Mouse (Mus musculus) activated CD4-positive, CD25-positive, alpha-beta regulatory T cell, adult 9 weeks (primary cell): ENCODE results near the gene Dntt. TPM values are rescaled to one million over a fixed set of nuclear protein-coding genes. Genes with fewer than 3 reads are reported as not detected.

Experiments
- polyA plus RNA-seq: library from polyadenylated mRNA; unstranded; fragments of 100-300 nt; shearing (Covaris generic); gene quantifications from one replicate; pipeline ENCODE4 v1.2.1, GENCODE M21; 2017

The Dntt gene
- 0.90 TPM for polyA plus RNA-seq

DNA sequence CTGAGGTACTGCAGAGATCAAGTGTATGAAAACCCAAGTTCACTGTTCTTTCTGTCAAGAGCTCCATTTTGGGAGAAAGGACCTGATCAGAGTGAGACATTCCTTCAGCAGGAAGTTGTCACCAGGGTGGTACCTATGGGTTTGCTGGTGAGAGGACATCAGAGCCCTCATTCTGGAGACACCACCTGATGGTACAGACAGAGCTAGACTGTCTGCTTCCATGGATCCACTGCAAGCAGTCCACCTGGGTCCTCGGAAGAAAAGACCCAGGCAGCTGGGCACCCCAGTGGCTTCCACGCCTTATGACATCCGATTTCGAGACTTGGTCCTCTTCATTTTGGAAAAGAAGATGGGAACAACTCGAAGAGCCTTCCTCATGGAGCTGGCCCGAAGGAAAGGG is at the start of gene Dntt:
Gene Dntt, plus strand, starts transcription at position 57 of the 400 bp plus-strand sequence.

DNA sequence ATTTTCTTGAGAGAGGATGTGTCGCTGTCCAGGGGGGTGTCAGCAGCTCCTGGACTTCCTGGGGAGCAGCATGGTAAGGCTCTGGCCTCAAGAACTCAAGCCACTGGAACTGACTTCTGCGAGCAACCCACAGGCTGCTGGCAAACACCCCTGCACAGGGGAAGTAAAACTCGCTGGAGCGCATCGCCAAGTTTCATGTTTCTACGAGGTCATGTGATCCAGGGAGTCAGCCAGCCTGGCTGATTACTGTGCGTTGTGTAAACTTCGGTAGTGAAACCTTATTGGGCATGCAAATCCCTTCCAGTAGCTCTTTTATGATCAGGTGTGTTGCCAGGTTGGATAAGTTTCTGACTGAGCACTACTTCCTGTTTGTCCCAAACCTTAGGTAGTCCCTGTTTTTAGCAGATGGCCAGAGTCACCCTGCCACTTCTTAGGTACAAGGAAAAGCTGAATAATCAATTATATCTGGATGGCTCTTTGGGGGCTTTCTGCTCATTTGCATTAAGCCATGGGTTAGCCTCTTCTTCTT is 35.0 kb upstream of the Dntt start, which contains the start of gene Blnk:
Gene Blnk, minus strand, starts transcription at position 479 of the 529 bp plus-strand sequence.

DNA sequence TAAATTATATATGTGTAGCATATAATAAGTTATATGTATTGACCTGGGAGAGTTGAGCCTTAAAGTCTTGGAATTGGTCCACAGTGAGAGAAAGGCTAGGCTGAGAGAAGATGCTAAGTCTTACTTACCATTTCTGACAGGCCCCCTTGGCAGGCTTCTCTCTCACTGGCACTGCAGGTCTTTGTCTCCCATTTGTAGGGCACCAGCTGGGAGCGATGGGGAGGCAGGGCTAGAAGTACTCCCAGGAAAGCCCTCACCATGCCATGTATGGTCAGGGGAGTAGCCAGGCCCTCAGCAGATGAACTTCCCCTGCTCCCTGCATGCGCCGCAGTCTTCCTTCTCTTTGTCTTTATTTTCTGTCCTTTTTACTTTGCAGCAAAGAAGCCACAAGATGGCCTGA is 47.8 kb downstream of the Dntt start, which contains the start of gene Opalin:
Gene Opalin, minus strand, starts transcription at position 208 of the 400 bp plus-strand sequence.

Other genes starting within 250 kb of the Dntt start
- 1.8 TPM for gene Ccnj, start 198.0 kb upstream of the Dntt start, polyA plus RNA-seq
- gene Zfp518a, start 134.6 kb upstream of the Dntt start, polyA plus RNA-seq: 20.0 TPM
- 1.0 TPM for gene Blnk, start 34.7 kb upstream of the Dntt start, polyA plus RNA-seq
- gene Opalin, start 47.8 kb downstream of the Dntt start, polyA plus RNA-seq: not detected
- gene Tll2, start 177.6 kb downstream of the Dntt start, polyA plus RNA-seq: not detected
- 20.4 TPM for gene Tm9sf3, start 234.7 kb downstream of the Dntt start, polyA plus RNA-seq